Mouse (Mus musculus): Measurements from ENCODE around the gene Armc10. TPM values are rescaled to one million over a fixed set of nuclear protein-coding genes. Genes with fewer than 3 reads are reported as not detected.

Armc10 gene
- polyA plus RNA-seq, 1 experiment, result 40.4 TPM

DNA sequence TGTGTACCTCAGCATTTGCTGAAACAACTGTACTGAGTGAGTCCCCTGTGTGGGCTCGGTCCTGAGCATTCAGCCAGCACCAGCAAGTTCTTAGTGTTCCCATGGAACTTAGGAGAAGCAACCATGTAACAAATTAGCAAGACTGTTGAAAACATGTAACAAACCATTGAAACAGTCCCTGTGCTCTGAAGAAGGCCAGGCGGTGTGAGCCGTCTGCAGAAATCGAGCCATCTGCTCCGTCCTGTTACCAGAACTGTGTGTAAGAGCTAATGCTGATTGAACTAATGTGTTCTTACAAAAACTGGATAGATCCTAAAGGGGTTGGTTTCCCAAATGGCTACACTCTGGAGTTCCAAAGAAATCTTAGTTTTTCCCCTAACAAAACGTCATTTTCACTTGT lies 15.2 kb downstream of the Armc10 start:
- H3K27ac ChIP-seq (ENCODE audit: insufficient read depth, low read length), result no peak overlapping the region
- no peak overlapping the region for H3K4me3 ChIP-seq (ENCODE audit: insufficient read depth, low read length)
- TF ChIP-seq POLR2A (IDR thresholded peaks at IDR 0.05; ENCODE audit: low read depth, low read length) (no peak), CTCF (IDR thresholded peaks at IDR 0.05; ENCODE audit: borderline replicate concordance, insufficient read depth, low read length) (no peak)
- no peaks in the 10 kb centered on the region; the same call in 1 of the 2 replicates for H3K4me1 ChIP-seq (ENCODE audit: control insufficient read depth, insufficient read depth, low read length)

DNA sequence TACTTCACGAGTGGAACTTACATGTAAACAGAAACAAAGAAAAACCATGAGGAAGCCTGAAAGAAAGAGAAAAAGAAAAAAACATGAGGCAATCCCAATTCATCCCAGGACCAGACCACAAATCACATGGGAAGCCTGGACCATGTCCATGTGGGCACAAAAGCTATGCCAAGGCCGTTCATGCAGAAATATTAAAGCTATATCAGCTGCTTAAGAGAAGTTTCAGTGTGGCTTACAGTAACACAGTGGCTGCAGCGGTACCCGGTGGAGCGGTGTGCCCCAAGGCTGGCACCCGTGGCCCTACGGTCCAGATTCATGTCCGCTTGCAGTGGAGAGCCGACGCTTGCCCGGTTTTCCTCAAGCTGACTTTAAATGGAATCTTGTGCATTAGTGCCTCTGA lies 17.5 kb downstream of the Armc10 start:
- Histone ChIP-seq H3K27ac (ENCODE audit: insufficient read depth, low read length) (no peak overlapping the region), H3K4me3 (ENCODE audit: insufficient read depth, low read length) (no peak overlapping the region), H3K4me1 (ENCODE audit: control insufficient read depth, insufficient read depth, low read length) (no peaks in the 10 kb centered on the region; the same call in 1 of the 2 replicates)
- TF ChIP-seq CTCF (IDR thresholded peaks at IDR 0.05; ENCODE audit: borderline replicate concordance, insufficient read depth, low read length) (no peak), POLR2A (IDR thresholded peaks at IDR 0.05; ENCODE audit: low read depth, low read length) (no peak)

DNA sequence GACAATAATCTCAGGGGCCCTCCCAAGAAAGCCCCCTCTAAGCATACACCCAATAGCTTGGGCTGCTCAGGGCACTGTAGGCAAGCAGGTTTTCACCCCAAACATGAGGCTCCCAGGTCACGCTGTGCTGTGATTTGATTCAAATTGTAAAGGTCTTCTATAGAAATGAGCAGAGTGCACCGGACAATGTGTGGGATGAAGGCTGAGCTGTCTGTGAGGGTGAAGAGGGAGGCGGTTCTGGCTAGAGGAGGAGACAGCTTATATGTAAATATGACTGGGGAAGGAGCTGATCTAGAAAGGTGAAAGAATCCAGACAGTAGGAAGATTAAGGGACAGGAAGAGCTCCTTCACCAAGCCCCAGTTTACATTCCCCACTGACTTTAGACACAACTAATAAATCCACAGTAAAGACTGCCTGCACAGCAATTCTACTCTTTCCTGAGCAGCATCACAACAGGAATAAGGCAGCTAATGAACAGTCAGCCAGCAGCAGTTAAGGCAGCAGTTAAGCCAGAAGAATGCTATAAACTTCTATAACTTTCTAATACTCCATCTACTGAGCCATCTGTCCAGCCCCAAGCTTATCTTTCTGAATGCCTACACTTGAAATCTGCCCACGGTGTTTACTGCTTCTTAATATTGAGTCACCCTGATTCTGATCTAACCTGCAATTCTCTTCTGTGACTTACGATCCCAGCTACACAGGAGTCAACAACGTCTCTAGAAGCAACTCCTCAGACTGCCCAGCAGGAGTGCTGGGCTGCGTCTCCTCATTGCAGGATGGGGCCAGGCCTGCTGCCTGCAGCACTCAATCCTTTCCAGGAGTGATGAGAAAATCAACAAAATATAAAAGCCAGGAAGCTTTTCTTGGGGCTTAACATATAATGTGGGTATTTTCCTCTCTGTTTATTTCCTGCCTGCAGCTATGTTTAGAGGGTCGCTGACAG lies 21.9 kb downstream of the Armc10 start:
- TF ChIP-seq CTCF (IDR thresholded peaks at IDR 0.05; ENCODE audit: borderline replicate concordance, insufficient read depth, low read length) (no peak), POLR2A (IDR thresholded peaks at IDR 0.05; ENCODE audit: low read depth, low read length) (no peak)
- Histone ChIP-seq H3K4me3 (ENCODE audit: insufficient read depth, low read length) (no peak overlapping the region), H3K27ac (ENCODE audit: insufficient read depth, low read length) (no peak overlapping the region), H3K4me1 (ENCODE audit: control insufficient read depth, insufficient read depth, low read length) (no peaks in the 10 kb centered on the region)

DNA sequence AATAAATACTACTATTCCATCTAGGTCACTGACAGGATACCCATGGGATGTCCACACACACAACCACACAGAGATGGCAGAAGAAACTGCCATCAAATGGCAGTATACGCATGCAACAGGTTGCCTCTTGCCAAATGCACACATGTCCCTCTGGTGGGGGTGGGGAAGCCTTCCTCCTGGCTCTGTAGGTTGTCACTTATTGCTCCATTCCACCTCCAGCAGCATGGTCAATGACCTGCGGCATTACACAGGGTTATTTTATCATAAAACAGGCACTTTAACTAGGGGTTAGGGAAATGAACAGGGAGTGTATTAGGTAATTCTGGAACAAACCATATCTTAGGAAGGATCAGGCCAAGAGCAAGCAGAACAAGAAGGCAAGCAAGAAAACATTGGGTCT lies 23.7 kb downstream of the Armc10 start:
- H3K27ac ChIP-seq (ENCODE audit: insufficient read depth, low read length), result no peak overlapping the region
- H3K4me1 ChIP-seq (ENCODE audit: control insufficient read depth, insufficient read depth, low read length), result no peaks in the 10 kb centered on the region
- TF ChIP-seq CTCF (IDR thresholded peaks at IDR 0.05; ENCODE audit: borderline replicate concordance, insufficient read depth, low read length), result no peak
- no peak for TF ChIP-seq POLR2A (IDR thresholded peaks at IDR 0.05; ENCODE audit: low read depth, low read length)
- no peak overlapping the region for H3K4me3 ChIP-seq (ENCODE audit: insufficient read depth, low read length)

DNA sequence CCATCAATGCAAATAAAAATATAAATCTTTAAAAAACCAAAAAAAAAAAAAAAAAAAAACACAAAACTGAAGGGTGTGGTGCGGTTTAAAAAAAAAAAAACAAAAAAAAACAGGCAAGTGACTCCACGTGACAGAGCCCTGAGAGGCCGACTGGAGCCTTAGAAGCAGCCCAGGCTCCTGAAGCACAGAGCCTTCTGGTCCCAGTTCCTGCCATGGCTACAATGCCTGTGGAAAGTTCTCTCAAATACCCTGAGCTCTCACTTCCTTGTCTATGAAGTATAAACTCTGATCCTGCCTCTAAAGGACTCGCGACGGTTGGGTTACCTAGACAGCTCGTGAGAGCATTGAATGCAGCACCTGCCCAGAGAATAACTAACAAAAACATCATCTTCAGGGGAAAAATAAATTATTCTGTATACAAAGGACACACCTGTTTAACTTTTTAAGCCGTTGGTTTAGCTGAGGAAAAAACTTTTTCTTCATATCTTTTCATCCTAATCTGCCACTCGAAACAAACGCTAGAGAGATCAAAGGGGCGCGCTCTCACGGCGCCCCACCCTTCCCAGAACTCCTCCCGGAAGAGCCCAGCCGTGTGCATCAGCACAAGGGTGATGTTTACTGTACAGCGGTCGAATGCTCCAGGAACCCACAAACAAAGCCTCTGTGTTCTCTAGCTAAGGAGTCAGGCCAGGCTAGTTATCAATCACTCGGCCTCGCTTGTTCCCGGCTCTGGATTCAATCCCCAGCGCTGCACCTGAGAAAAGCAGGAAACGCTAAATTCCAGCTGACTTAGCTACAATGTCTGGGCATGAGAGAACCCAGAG lies 27.4 kb downstream of the Armc10 start:
- TF ChIP-seq CTCF (IDR thresholded peaks at IDR 0.05; ENCODE audit: borderline replicate concordance, insufficient read depth, low read length) (no peak), POLR2A (IDR thresholded peaks at IDR 0.05; ENCODE audit: low read depth, low read length) (no peak)
- H3K4me1 ChIP-seq (ENCODE audit: control insufficient read depth, insufficient read depth, low read length), result no peaks in the 10 kb centered on the region
- no peak overlapping the region for H3K27ac ChIP-seq (ENCODE audit: insufficient read depth, low read length)
- H3K4me3 ChIP-seq (ENCODE audit: insufficient read depth, low read length), result no peak overlapping the region

DNA sequence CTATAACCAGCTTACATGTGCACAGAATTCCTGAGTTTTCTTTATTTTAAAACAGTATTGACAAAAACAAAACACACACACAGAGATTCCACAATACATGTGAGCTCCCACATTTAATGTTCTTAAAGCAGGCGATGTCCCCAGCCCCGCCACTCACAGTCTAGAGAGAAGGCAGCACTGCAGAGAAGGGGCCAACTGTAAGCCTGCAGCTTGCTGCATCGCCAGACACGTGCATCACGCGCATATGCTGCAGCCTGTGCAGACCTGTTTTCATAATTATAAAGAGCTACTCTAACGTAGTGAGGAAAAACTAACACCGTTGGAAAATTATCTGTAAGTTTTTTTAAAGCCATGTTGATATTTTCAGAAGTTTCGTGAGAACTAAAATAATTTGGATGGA lies 28.1 kb downstream of the Armc10 start:
- no peak overlapping the region for H3K27ac ChIP-seq (ENCODE audit: insufficient read depth, low read length)
- TF ChIP-seq CTCF (IDR thresholded peaks at IDR 0.05; ENCODE audit: borderline replicate concordance, insufficient read depth, low read length), result no peak
- TF ChIP-seq POLR2A (IDR thresholded peaks at IDR 0.05; ENCODE audit: low read depth, low read length), result no peak
- no peaks in the 10 kb centered on the region for H3K4me1 ChIP-seq (ENCODE audit: control insufficient read depth, insufficient read depth, low read length)
- H3K4me3 ChIP-seq (ENCODE audit: insufficient read depth, low read length), result no peak overlapping the region

DNA sequence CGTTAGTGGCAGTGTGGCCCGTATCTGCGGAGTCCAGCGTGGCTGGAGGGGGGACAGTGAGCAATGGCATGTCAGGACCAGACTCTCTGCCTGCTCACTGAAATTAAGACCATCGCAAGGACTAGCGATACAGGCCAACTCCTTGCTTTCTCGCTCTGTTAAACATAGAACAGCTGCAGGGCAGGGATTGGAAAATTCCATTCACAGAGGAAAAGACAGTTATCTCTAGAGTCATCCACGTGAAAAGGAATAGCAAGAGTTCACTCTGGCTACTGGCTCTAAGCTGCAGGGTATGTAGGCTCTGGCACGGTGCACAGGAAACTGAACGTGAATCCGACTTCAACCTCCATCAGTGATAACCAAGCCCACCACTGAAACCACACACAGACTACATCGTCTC lies 29.4 kb downstream of the Armc10 start:
- H3K27ac ChIP-seq (ENCODE audit: insufficient read depth, low read length), result no peak overlapping the region
- H3K4me3 ChIP-seq (ENCODE audit: insufficient read depth, low read length), result no peak overlapping the region
- no peaks in the 10 kb centered on the region for H3K4me1 ChIP-seq (ENCODE audit: control insufficient read depth, insufficient read depth, low read length)
- TF ChIP-seq POLR2A (IDR thresholded peaks at IDR 0.05; ENCODE audit: low read depth, low read length) (no peak), CTCF (IDR thresholded peaks at IDR 0.05; ENCODE audit: borderline replicate concordance, insufficient read depth, low read length) (no peak)

DNA sequence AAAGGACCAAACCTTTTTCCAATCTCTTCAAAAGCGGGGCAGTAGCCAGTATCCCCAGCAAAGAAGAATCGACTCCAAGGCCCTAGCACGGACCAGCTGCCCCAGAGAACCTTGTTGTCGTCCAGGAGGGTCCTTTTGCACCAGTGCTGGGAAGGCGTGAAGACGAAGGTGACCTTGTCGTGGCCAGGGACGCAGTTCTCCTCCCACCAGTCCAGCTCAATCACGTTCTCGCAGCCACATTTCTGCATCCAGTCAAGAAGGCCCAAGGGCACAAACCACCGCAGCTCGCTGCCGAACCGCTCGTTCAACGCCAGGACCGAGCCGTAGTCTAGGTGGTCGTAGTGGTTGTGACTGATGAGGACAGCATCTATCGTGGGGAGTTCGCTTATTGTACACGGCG lies 29.9 kb downstream of the Armc10 start:
- TF ChIP-seq CTCF (IDR thresholded peaks at IDR 0.05; ENCODE audit: borderline replicate concordance, insufficient read depth, low read length), result no peak
- no peak for TF ChIP-seq POLR2A (IDR thresholded peaks at IDR 0.05; ENCODE audit: low read depth, low read length)
- no peak overlapping the region for H3K4me3 ChIP-seq (ENCODE audit: insufficient read depth, low read length)
- H3K27ac ChIP-seq (ENCODE audit: insufficient read depth, low read length), result no peak overlapping the region
- H3K4me1 ChIP-seq (ENCODE audit: control insufficient read depth, insufficient read depth, low read length), result peaks cover under 1% of the 10 kb centered on the region; the same call in 1 of the 2 replicates

DNA sequence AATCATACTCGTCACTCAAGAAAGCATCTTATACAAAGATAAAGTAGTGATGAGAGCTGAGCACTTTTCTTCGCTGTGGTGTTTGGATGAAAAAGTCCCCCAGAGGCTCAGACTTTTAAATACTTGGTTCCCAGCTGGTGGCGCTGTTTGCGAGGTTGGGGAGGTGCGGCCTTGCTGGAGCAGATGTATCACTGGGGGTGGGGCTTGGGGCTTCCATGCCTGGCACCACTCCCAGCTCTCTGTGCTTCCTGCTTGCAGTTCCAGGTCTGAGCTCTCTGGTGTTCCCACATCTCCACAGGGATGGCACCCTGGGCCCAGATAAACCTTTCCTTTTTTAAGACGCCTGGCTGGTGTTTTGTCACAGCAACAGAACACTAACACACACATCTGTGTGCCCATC lies 32.3 kb downstream of the Armc10 start:
- H3K27ac ChIP-seq (ENCODE audit: insufficient read depth, low read length), result no peak overlapping the region
- H3K4me3 ChIP-seq (ENCODE audit: insufficient read depth, low read length), result no peak overlapping the region
- no peak for TF ChIP-seq CTCF (IDR thresholded peaks at IDR 0.05; ENCODE audit: borderline replicate concordance, insufficient read depth, low read length)
- H3K4me1 ChIP-seq (ENCODE audit: control insufficient read depth, insufficient read depth, low read length), result peaks cover 9% of the 10 kb centered on the region

DNA sequence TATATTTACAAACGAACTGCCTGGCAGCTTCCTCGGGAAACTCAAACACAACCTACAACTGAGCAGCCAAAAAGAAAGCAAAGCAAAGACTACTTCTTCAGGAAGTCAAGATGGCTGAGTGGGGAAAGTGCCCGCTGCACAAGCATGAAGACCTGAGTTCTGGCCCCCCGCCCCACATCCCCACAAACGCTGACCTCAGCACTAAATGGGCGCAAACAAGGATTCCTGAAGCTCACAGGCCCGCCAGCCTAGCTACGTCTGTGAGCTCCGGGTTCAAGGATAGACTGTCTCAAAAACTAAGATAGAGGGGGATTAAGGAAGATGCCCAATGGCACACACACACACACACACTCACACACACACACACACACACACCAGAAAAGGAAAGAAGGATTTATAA lies 32.8 kb downstream of the Armc10 start:
- peaks cover 9% of the 10 kb centered on the region for H3K4me1 ChIP-seq (ENCODE audit: control insufficient read depth, insufficient read depth, low read length)
- TF ChIP-seq CTCF (IDR thresholded peaks at IDR 0.05; ENCODE audit: borderline replicate concordance, insufficient read depth, low read length) (no peak), POLR2A (IDR thresholded peaks at IDR 0.05; ENCODE audit: low read depth, low read length) (no peak)
- H3K4me3 ChIP-seq (ENCODE audit: insufficient read depth, low read length), result no peak overlapping the region
- H3K27ac ChIP-seq (ENCODE audit: insufficient read depth, low read length), result no peak overlapping the region
